Mouse (Mus musculus): ENCODE results near the gene Rab3gap1.

Gene Rab3gap1

DNA sequence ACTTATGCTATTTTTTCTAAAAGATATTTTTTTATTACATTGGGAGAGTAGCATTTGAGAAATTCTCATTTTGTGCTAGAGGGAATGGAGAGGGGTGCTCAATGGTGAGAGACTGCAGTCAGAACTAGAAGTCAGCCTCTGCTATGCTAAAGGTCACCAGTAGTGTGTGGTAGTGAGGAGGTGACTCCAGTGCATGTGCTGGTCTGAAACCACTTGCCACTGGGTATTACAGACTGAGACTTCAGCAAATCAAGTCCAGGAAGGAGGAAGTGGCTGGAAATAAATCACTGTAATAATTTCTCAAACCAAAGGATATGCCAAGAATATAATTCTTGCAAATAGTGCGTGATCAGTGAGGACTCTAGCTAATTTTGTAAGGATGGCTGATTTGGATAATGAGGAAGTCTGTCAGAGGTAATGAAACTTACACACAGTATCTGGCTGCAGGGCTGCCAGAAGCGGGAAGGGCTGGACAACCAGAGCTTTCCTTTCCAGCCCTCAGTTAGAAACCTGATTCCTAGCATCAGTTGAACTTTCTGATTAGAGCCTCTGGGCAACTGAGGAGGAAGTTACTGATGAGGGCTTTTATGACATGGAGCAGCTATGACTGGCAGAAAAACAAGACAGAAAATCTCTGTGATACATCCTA lies 112.5 kb downstream of the Rab3gap1 start:
- in situ Hi-C loops (cut with MboI, MseI), result no loop called here

DNA sequence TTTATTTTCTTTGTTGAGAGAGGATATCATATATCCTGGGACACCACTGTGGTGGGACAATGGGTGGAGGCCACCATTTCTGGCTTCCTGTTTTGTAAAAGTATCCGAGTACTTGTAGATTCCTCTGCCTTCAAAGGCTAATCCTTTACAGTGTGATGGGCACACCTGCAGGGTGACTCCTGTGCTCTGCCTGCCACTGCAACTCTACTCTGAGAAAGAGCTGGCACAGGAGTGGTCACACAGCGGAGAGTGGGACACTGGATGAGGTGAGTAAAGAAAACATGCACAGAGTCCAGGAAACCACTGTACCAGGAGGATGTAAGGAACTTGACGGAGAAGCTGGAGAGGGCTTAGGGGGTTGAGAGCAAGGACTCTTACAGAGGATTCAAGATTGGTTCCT lies 113.7 kb downstream of the Rab3gap1 start:
- in situ Hi-C loops (cut with MboI, MseI), result no loop called here

DNA sequence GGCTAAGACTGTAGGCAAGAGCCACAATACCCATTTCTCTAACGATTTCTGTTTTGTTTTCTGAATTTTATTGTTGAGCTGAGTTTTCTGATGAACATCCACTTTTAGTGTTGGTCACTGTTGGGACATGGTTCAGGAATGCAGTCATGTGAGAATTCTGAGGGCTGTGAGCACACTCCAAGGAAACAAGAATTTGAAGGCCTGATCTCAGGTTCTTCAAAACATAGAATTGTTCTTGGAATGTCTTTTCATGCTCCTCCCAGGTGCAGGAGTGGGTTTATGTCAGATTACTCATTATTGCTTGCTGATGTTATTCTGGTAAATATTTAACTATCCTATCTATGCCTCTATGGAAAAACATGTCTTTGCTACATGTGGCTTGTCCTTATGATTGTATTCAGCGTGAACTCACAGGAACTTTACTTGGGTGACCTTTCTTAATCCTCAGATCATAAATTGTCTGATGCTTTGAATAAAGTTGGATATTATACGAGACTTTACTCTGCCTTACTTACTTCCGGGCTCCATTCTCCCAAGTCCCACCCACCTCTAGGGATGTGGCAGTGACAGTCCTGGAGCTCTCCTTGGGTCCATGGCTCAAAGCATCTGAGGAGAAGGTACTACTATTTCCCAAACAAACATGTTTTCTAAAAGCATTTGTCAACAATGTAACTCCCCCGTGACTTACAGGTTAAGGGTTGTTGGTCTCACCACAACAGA lies 114.9 kb downstream of the Rab3gap1 start:
- in situ Hi-C loops (cut with MboI, MseI), result no loop called here

DNA sequence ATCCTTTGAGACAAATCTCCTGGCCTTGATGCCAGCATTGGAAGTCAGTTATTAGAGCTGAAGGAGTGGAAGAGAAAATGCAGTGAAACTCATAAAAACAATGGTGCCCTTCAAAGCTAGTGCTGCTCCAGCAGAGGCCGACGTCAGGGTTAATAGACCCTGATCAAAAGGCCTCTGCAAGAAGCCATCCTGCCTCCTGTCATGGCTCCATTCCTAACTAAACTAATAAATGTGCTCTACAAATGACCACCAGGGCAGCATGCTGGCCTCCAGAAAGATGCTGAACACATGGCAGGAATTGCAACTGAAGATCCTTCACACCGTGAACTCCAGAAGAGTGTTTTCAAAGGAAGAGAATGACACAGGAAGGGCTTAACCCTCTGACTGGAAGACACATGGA lies 116.8 kb downstream of the Rab3gap1 start:
- in situ Hi-C loops (cut with MboI, MseI), result no loop called here

DNA sequence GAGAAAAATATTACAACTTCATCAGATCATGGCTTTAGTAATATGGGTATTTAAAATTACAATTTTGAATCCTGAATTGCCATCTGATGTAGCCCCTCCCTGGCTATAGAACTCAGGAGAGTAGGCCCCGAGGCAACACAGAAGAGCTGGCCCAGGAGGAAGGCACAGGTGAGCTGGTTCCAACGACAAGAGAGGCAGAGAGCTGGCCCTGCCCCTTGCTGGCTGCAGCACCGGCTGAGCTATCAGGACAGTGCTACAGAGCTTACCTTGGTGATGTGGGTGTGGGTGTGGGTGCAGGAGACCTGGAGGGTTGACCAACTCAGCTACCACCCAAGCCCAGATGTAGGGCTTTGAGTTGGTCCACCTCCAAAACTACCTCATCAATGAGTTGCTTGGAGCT lies 119.7 kb downstream of the Rab3gap1 start:
- in situ Hi-C loops (cut with MboI, MseI), result no loop called here

DNA sequence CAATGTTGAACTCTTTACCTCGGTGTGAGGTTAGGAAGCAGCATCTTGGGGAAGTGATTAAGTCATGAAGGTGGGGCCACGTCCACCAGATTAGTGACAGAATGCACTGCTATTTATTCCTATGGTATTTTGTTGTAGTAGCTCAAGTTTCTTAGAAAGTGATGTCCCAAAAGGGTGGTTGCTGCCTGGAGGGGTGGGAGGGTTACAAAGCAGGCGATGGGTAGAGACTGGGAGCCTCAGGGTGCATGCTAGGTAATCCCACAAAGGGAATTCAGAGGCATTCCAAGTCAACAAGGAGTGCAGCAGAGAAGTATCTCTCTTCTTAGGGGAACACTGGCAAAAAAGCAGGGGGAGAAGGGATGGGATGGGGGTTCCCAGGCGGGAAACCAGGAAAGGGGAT lies 120.8 kb downstream of the Rab3gap1 start:
- in situ Hi-C loops (cut with MboI, MseI), result no loop called here

DNA sequence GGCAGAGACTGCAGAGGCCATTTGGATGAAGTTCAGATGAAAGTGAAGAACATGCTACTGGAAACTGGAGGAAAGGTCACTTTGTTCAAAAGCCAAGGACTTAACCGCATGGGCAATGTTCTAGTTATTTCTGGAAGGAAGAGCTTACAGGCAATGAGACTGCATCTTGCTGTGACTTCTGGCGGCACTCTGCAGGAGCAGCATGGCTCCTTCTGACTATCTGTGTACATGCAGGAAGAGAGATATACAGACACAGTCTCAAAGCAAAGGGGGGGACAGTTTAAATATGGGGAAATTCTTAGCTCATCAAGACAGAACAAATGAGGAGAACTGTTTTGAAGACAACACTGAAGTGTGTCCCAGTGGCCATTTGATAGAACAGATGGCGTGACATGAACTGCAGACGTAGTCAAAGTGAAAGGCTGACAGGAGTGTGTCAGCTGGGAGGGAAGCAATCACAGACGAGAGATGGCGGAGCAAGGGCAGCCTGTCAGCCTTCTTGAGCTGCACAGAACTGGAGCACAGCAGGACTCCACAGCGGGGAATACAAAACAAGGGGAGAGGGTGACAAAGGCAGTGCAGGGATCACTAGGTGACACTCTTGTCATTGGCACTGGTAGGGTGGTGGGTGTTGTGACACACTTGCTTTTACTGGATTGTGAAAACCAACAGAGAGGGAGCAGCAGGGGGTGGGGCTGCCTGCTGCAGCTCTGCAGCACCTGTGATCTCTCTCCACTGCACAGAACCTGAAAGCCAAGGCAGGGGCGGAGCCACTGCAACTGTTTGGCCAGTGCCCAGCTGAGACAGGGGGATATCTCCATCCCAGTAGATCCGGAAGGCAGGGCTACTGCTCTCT lies 121.5 kb downstream of the Rab3gap1 start:
- in situ Hi-C loops (cut with MboI, MseI), result no loop called here
